Mouse (Mus musculus) kidney, adult 8-10 months (tissue): ENCODE data around the gene Ldlrad3.

Source experiments
- DNase-seq, 2 experiments: peaks; one replicate each; pipeline ENCODE4 v3.0.0; 2022

Gene Ldlrad3

GRCm38 (mm10) chr2:102185069-102185950 lies 875 bp downstream of the Ldlrad3 start:
- peak in 1 of 2 experiments; percentile 25 for DNase-seq

GRCm38 (mm10) chr2:102183720-102184480 lies 2.3 kb downstream of the Ldlrad3 start:
- no peak for DNase-seq

- DNase-seq = no peak
These were observed 4.7 kb downstream of the Ldlrad3 start for GRCm38 (mm10) chr2:102181459-102181858.

GRCm38 (mm10) chr2:102176434-102176772 lies 9.8 kb downstream of the Ldlrad3 start:
- DNase-seq = no peak

GRCm38 (mm10) chr2:102175741-102176433 lies 10.3 kb downstream of the Ldlrad3 start:
- DNase-seq = no peak

GRCm38 (mm10) chr2:102172458-102172857 lies 13.7 kb downstream of the Ldlrad3 start:
- no peak for DNase-seq

- peak in 1 of 2 experiments; percentile 38 for DNase-seq
These were observed 19.4 kb downstream of the Ldlrad3 start for GRCm38 (mm10) chr2:102166550-102167325.

GRCm38 (mm10) chr2:102163106-102163505 lies 23.1 kb downstream of the Ldlrad3 start:
- no peak for DNase-seq

GRCm38 (mm10) chr2:102157555-102157954 lies 28.6 kb downstream of the Ldlrad3 start:
- no peak for DNase-seq

GRCm38 (mm10) chr2:102157010-102157409 lies 29.2 kb downstream of the Ldlrad3 start:
- DNase-seq = no peak

- DNase-seq = no peak
These were observed 29.7 kb downstream of the Ldlrad3 start for GRCm38 (mm10) chr2:102156460-102156859.

- peak in 1 of 2 experiments; percentile 28 for DNase-seq
These were observed 30.7 kb downstream of the Ldlrad3 start for GRCm38 (mm10) chr2:102155306-102156015.

- DNase-seq = peak; percentile 43 to 47
These were observed 31.4 kb downstream of the Ldlrad3 start for GRCm38 (mm10) chr2:102154771-102155211.

GRCm38 (mm10) chr2:102154328-102154727 lies 31.9 kb downstream of the Ldlrad3 start:
- DNase-seq = peak; percentile 43 to 55

- peak in 1 of 2 experiments; percentile 14 for DNase-seq
These were observed 32.7 kb downstream of the Ldlrad3 start for GRCm38 (mm10) chr2:102153516-102153915.

GRCm38 (mm10) chr2:102152851-102153250 lies 33.3 kb downstream of the Ldlrad3 start:
- peak; percentile 70 to 77 for DNase-seq

- no peak for DNase-seq
These were observed 37.1 kb downstream of the Ldlrad3 start for GRCm38 (mm10) chr2:102149058-102149457.

- no peak for DNase-seq
These were observed 38.1 kb downstream of the Ldlrad3 start for GRCm38 (mm10) chr2:102148093-102148492.

GRCm38 (mm10) chr2:102147561-102147960 lies 38.6 kb downstream of the Ldlrad3 start:
- no peak for DNase-seq

- DNase-seq = no peak
These were observed 39.8 kb downstream of the Ldlrad3 start for GRCm38 (mm10) chr2:102146386-102146785.

- DNase-seq = no peak
These were observed 41.1 kb downstream of the Ldlrad3 start for GRCm38 (mm10) chr2:102145036-102145435.

- no peak for DNase-seq
These were observed 41.9 kb downstream of the Ldlrad3 start for GRCm38 (mm10) chr2:102144311-102144710.
